Mouse (Mus musculus) heart, adult 2 months (tissue): Measurements from ENCODE around the gene Selenoo. TPM values are rescaled to one million over a fixed set of nuclear protein-coding genes. Genes with fewer than 3 reads are reported as not detected.

ENCODE experiments used
- DNase-seq, 2 experiments: peaks; one replicate each; pipeline ENCODE4 v3.0.0; 2021
- H3K27ac ChIP-seq: fragments of 200-600 bp; 2 replicates; pipeline ENCODE4 v1.8.1; 2022
- H3K27me3 ChIP-seq: fragments of 200-500 bp; 2 replicates; pipeline ENCODE4 v1.6.1; 2012; ENCODE audit warnings: mild to moderate bottlenecking, low read length, inconsistent platforms, mixed read lengths; ENCODE audit not compliant: control insufficient read depth, insufficient read depth
- H3K36me3 ChIP-seq: fragments of 200-500 bp; 2 replicates; pipeline ENCODE4 v1.6.1; 2012; ENCODE audit warnings: low read length, inconsistent platforms; ENCODE audit not compliant: control insufficient read depth, insufficient read depth
- H3K4me1 ChIP-seq: fragments of 200-500 bp; 2 replicates; pipeline ENCODE4 v1.6.1; 2011; ENCODE audit warnings: low read length; ENCODE audit not compliant: control insufficient read depth, insufficient read depth
- H3K4me3 ChIP-seq: fragments of 200-600 bp; 2 replicates; pipeline ENCODE4 v1.8.1; 2022
- H3K79me2 ChIP-seq: fragments of 200-500 bp; replicated peaks from 2 replicates; pipeline ENCODE4 v1.6.1; 2012; ENCODE audit warnings: mild to moderate bottlenecking, inconsistent platforms, low read length, moderate library complexity, mixed read lengths; ENCODE audit not compliant: control insufficient read depth, insufficient read depth
- H3K9ac ChIP-seq: fragments of 200-500 bp; 2 replicates; pipeline ENCODE4 v1.6.1; 2012; ENCODE audit warnings: low read depth, mild to moderate bottlenecking, control low read depth, inconsistent platforms, low read length, mixed read lengths
- CTCF ChIP-seq: fragments of 200-600 bp; IDR thresholded peaks from 2 replicates; pipeline ENCODE4 v1.8.1; 2022; ENCODE audit warnings: antibody characterized with exemption, mild to moderate bottlenecking, moderate library complexity
- EP300 ChIP-seq: fragments of 200-500 bp; IDR thresholded peaks from 2 replicates; pipeline ENCODE4 v1.6.1; 2011; ENCODE audit warnings: low read depth, low read length, control low read depth; ENCODE audit not compliant: insufficient read depth
- POLR2A ChIP-seq: fragments of 200-500 bp; IDR thresholded peaks from 2 replicates; pipeline ENCODE4 v1.6.1; 2011; ENCODE audit warnings: mild to moderate bottlenecking, low read depth, low read length, control low read depth; ENCODE audit not compliant: insufficient read depth
- WGBS: fragments of 180-500 bp; shearing (Covaris S2); methylation state at CpG from one replicate; pipeline ENCODE4 v1.1.7; 2018; 5-methylcytosine and 5-hydroxymethylcytosine counted together
- intact Hi-C: fragments of 180-260 bp; cut with DNase I; formaldehyde crosslinking; loops from one replicate; pipeline ENCODE4 v1.15.1; 2025
- polyA plus RNA-seq: library from polyadenylated mRNA; depleted of rRNA; stranded (reverse); fragments of >200 nt; gene quantifications from 2 replicates; pipeline ENCODE4 v1.2.3, GENCODE M21; 2012
- total RNA-seq, 2 experiments: library from RNA; stranded (reverse); gene quantifications; 2 replicates each; pipeline ENCODE4 v1.2.3; 2021

Selenoo gene
- total and polyA plus RNA-seq, 3 experiments = 13.6 to 20.7 (median 16.5) TPM

- TF ChIP-seq POLR2A = no peak
- no peak for TF ChIP-seq EP300
- TF ChIP-seq CTCF = no peak
- intact Hi-C loops = no loop called here
- 80% methylated on average over 2 of the region's 2 CpGs for WGBS
- Histone ChIP-seq H3K4me3 (no peak overlapping the region), H3K4me1 (peaks cover 2% of the 10 kb centered on the region), H3K79me2 (0 out of 2 replicates have a peak, but pooled peaks cover 1% of the 10 kb centered on the region), H3K27ac (no peak overlapping the region), H3K27me3 (no peaks in the 10 kb centered on the region), H3K36me3 (no peaks in the 10 kb centered on the region), H3K9ac (no peak overlapping the region)
- DNase-seq = no peak
Observed at GRCm38 (mm10) chr15:89084826-89085225, 4.1 kb upstream of the Selenoo start.

GRCm38 (mm10) chr15:89089248-89090051 is 566 bp downstream of the Selenoo start:
- TF ChIP-seq CTCF (peak; percentile 41), POLR2A (no peak)
- no peaks in the 10 kb centered on the region for H3K36me3 ChIP-seq
- H3K27me3 ChIP-seq = no peaks in the 10 kb centered on the region
- peaks cover 4% of the 10 kb centered on the region for H3K4me1 ChIP-seq
- H3K27ac ChIP-seq = peak overlapping the region; percentile 93
- no peak for DNase-seq
- WGBS = 2% methylated on average over 63 of the region's 68 CpGs
- H3K4me3 ChIP-seq = peak overlapping the region; percentile 78
- H3K9ac ChIP-seq = peak overlapping the region; percentile 98
- no peaks in the 10 kb centered on the region; the same call in 1 of the 2 replicates for H3K79me2 ChIP-seq
- intact Hi-C loops = loop anchor here (1.0 kb wide), 1 partner anchor 13 kb away; no protein-coding TSS in a partner anchor

GRCm38 (mm10) chr15:89090662-89091061 is 1.8 kb downstream of the Selenoo start:
- Histone ChIP-seq H3K9ac (no peak overlapping the region), H3K27ac (no peak overlapping the region), H3K79me2 (no peaks in the 10 kb centered on the region; the same call in 1 of the 2 replicates), H3K4me3 (no peak overlapping the region), H3K4me1 (peaks cover 4% of the 10 kb centered on the region), H3K36me3 (no peaks in the 10 kb centered on the region), H3K27me3 (no peaks in the 10 kb centered on the region)
- DNase-seq = no peak
- no peak for TF ChIP-seq POLR2A
- intact Hi-C loops = no loop called here
- WGBS = 87% methylated on average over 4 of the region's 4 CpGs

DNA sequence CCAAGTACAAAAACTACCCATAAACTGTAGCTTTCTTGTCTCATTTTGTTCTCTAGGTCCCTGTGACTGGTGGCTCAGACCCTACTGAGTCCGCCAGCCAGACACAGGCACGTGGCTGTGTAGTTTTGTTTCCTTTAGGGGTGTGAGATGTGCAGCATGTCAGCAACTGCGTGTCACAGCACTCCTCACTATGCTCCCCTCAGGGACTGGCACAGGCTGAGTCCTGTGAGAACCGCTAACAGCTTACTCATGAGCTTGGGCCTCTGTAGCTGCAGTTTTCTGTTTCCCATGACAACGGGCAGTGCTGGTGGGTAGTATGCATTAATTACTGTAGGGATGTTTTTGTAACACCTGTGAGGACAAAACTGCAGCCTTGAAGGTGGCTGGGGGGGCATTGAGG is 3.3 kb downstream of the Selenoo start:
- intact Hi-C loops = no loop called here
- H3K27ac ChIP-seq = no peak overlapping the region
- H3K36me3 ChIP-seq = no peaks in the 10 kb centered on the region
- H3K4me1 ChIP-seq = peaks cover 4% of the 10 kb centered on the region
- H3K4me3 ChIP-seq = no peak overlapping the region
- TF ChIP-seq EP300 = no peak
- TF ChIP-seq CTCF = no peak
- TF ChIP-seq POLR2A = no peak
- 83% methylated on average over 5 of the region's 5 CpGs for WGBS
- H3K27me3 ChIP-seq = no peaks in the 10 kb centered on the region
- no peaks in the 10 kb centered on the region; the same call in 1 of the 2 replicates for H3K79me2 ChIP-seq
- no peak for DNase-seq
- no peak overlapping the region for H3K9ac ChIP-seq

- Histone ChIP-seq H3K27me3 (no peaks in the 10 kb centered on the region), H3K4me1 (no peaks in the 10 kb centered on the region), H3K36me3 (no peaks in the 10 kb centered on the region), H3K9ac (no peak overlapping the region), H3K4me3 (no peak overlapping the region), H3K79me2 (no peaks in the 10 kb centered on the region), H3K27ac (no peak overlapping the region)
- 87% methylated on average over 5 of the region's 5 CpGs for WGBS
- no peak for DNase-seq
- intact Hi-C loops = no loop called here
- TF ChIP-seq EP300 (no peak), POLR2A (no peak), CTCF (no peak)
Observed at GRCm38 (mm10) chr15:89097450-89097849, 8.6 kb downstream of the Selenoo start.

- no peak for DNase-seq
- Histone ChIP-seq H3K79me2 (no peaks in the 10 kb centered on the region), H3K4me1 (no peaks in the 10 kb centered on the region), H3K4me3 (no peak overlapping the region), H3K27ac (no peak overlapping the region), H3K9ac (no peak overlapping the region), H3K27me3 (no peaks in the 10 kb centered on the region), H3K36me3 (no peaks in the 10 kb centered on the region)
- WGBS = 88% methylated on average over 7 of the region's 7 CpGs
- TF ChIP-seq CTCF (no peak), EP300 (no peak), POLR2A (no peak)
- intact Hi-C loops = no loop called here
Observed at GRCm38 (mm10) chr15:89098616-89099015, 9.7 kb downstream of the Selenoo start.
